8 mouse cellular contexts compared by ENCODE assay signal in genomic region chr4:136548381-136548801, GRCm38 (mm10). TPM values are rescaled to one million over a fixed set of nuclear protein-coding genes. Genes with fewer than 3 reads are reported as not detected.
DNase-seq lines count a peak whose midpoint lies in the region; ATAC-seq lines count a peak whose summit lies in the region.

No protein-coding gene starts in this region.

- no peaks in the 10 kb centered on the region for H3K27me3 ChIP-seq in forebrain, embryonic 15.5 days

- no peaks in the 10 kb centered on the region for H3K9me3 ChIP-seq in forebrain, embryonic 15.5 days

- no peak overlapping the region for H3K4me3 ChIP-seq in forebrain, embryonic 15.5 days

- peak; percentile 24 for DNase-seq in gastrocnemius, postnatal 10 days
- DNase-seq in gastrocnemius, postnatal 14 days: no peak
- DNase-seq in lung, postnatal 36 days: peak; percentile 27
- no peak for DNase-seq in lung, postnatal 25 days (ENCODE audit: low spot score)
- DNase-seq in right cerebral cortex, adult 18-20 months: no peak
- no peak for DNase-seq in gastrocnemius, adult 18-20 months (ENCODE audit: low spot score)

- intact Hi-C loops in gastrocnemius, postnatal 14 days (cut with DNase I; ENCODE audit: low total_unique reads): no loop called here

- 12% methylated on average over 1 of the region's 1 CpGs for WGBS in forebrain, embryonic 15.5 days

- no peak overlapping the region for H3K9ac ChIP-seq in forebrain, embryonic 15.5 days (replicated peaks)

- ATAC-seq in forebrain, embryonic 15.5 days (replicated peaks): 0 out of 2 replicates have a peak, but pooled peaks have one; percentile 41
- ATAC-seq in megakaryocyte-erythroid progenitor cell, adult 5-6 weeks (replicated peaks; ENCODE audit: low FRiP score, low TSS enrichment, poor library complexity, severe bottlenecking): peak; percentile 79

- peaks cover 84% of the 10 kb centered on the region for H3K36me3 ChIP-seq in forebrain, embryonic 15.5 days

- peaks cover 27% of the 10 kb centered on the region for H3K4me1 ChIP-seq in forebrain, embryonic 15.5 days

- peak overlapping the region; percentile 70 for H3K27ac ChIP-seq in forebrain, embryonic 15.5 days (replicated peaks)

- H3K4me2 ChIP-seq in forebrain, embryonic 15.5 days (replicated peaks): no peak overlapping the region

RNA-seq across cellular contexts. Expression of gene Kdm1a, which starts 54.1 kb away (rescaled TPM):
- total RNA-seq in gastrocnemius, postnatal 10 days (2021): 10 to 100 TPM; 28.9 to 36.7 TPM
- total RNA-seq in gastrocnemius, postnatal 14 days (2021): 10 to 100 TPM; 20.4 to 21.0 TPM
- polyA plus RNA-seq in forebrain, embryonic 15.5 days (2015; fragmentation: Nextera tagmentation; extraction: Ambion mirVana): 94.3 and 108 TPM in 2 replicates
- 61.6 and 68.5 TPM in 2 replicates for total RNA-seq in megakaryocyte-erythroid progenitor cell, adult 5-6 weeks (2014; fragmentation: Nextera tagmentation)
- total RNA-seq in megakaryocyte-erythroid progenitor cell, adult 5-6 weeks (2017): 60.7 and 91.5 TPM in 2 replicates
- total RNA-seq in gastrocnemius, adult 18-20 months (2021): 10 to 100 TPM; 17.9 TPM

Comparison
In these comparisons a context has a peak if more than half of its experiments do, and no peak if none do; other contexts are left out.
1. DNase-seq: peak in gastrocnemius, postnatal 10 days (single experiment) and lung, postnatal 36 days (single experiment); none in gastrocnemius, postnatal 14 days (single experiment), lung, postnatal 25 days (single experiment), right cerebral cortex, adult 18-20 months (single experiment) and gastrocnemius, adult 18-20 months (single experiment).